Mouse (Mus musculus) intestine, embryonic 15.5 days (tissue): Measurements from ENCODE around the gene Ssh3. TPM values are rescaled to one million over a fixed set of nuclear protein-coding genes. Genes with fewer than 3 reads are reported as not detected.

Source experiments
- polyA plus RNA-seq: library from polyadenylated mRNA; unstranded; fragments of >200 nt; fragmentation: Nextera tagmentation; extraction: Ambion mirVana; gene quantifications from 2 replicates; pipeline ENCODE4 v1.2.1, GENCODE M21; 2015

Ssh3 gene
- polyA plus RNA-seq, 1 experiment from 2014 or later, result 22.2 TPM

Other genes with a start within 250 kb of the Ssh3 start
- gene Gstp1, start 231.2 kb downstream of the Ssh3 start, polyA plus RNA-seq, result 973 and 1,014 TPM in 2 replicates
- gene Gstp2, start 223.2 kb downstream of the Ssh3 start, polyA plus RNA-seq, result 24.3 and 35.8 TPM in 2 replicates
- 6.9 and 9.2 TPM in 2 replicates for gene Gstp3, start 209.6 kb downstream of the Ssh3 start, polyA plus RNA-seq
- 1.7 and 2.8 TPM in 2 replicates for gene Cabp2, start 187.6 kb downstream of the Ssh3 start, polyA plus RNA-seq
- gene Cdk2ap2, start 172.0 kb downstream of the Ssh3 start, polyA plus RNA-seq, result 127 and 147 TPM in 2 replicates
- 13.8 and 20.9 TPM in 2 replicates for gene Pitpnm1, start 169.2 kb downstream of the Ssh3 start, polyA plus RNA-seq
- 75.0 and 80.7 TPM in 2 replicates for gene Aip, start 143.3 kb downstream of the Ssh3 start, polyA plus RNA-seq
- gene Gpr152, start 129.4 kb downstream of the Ssh3 start, polyA plus RNA-seq, result not detected in 2 replicates
- gene Cabp4, start 125.1 kb downstream of the Ssh3 start, polyA plus RNA-seq, result 0.09 and 0.19 TPM in 2 replicates
- gene Coro1b, start 120.6 kb downstream of the Ssh3 start, polyA plus RNA-seq, result 207 and 214 TPM in 2 replicates
- gene Ptprcap, start 115.6 kb downstream of the Ssh3 start, polyA plus RNA-seq, result 3.9 and 5.4 TPM in 2 replicates
- gene Rps6kb2, start 105.8 kb downstream of the Ssh3 start, polyA plus RNA-seq, result 40.7 and 41.9 TPM in 2 replicates
- 1.7 and 2.0 TPM in 2 replicates for gene Carns1, start 93.7 kb downstream of the Ssh3 start, polyA plus RNA-seq
- gene Tbc1d10c, start 77.9 kb downstream of the Ssh3 start, polyA plus RNA-seq, result 3.5 TPM in 2 replicates
- gene Ppp1ca, start 77.1 kb downstream of the Ssh3 start, polyA plus RNA-seq, result 757 and 779 TPM in 2 replicates
- 29.3 and 30.5 TPM in 2 replicates for gene Rad9a, start 67.5 kb downstream of the Ssh3 start, polyA plus RNA-seq
- gene Clcf1, start 54.9 kb downstream of the Ssh3 start, polyA plus RNA-seq, result 5.7 and 5.9 TPM in 2 replicates
- gene AC109138.7, start 54.8 kb downstream of the Ssh3 start, polyA plus RNA-seq, result not detected in 2 replicates
- 35.0 and 40.8 TPM in 2 replicates for gene Pold4, start 37.3 kb downstream of the Ssh3 start, polyA plus RNA-seq
- gene Ankrd13d, start 14.0 kb upstream of the Ssh3 start, polyA plus RNA-seq, result 5.3 and 5.7 TPM in 2 replicates
- gene Grk2, start 37.0 kb upstream of the Ssh3 start, polyA plus RNA-seq, result 18.2 and 18.3 TPM in 2 replicates
- gene Kdm2a, start 129.1 kb upstream of the Ssh3 start, polyA plus RNA-seq, result 37.5 and 38.9 TPM in 2 replicates
- gene Rhod, start 170.3 kb upstream of the Ssh3 start, polyA plus RNA-seq, result 20.0 and 21.6 TPM in 2 replicates
- 0.33 and 0.46 TPM in 2 replicates for gene Syt12, start 208.3 kb upstream of the Ssh3 start, polyA plus RNA-seq
- gene 2010003K11Rik, start 229.4 kb upstream of the Ssh3 start, polyA plus RNA-seq, result 7.6 and 9.7 TPM in 2 replicates
- gene Pcx, start 241.3 kb upstream of the Ssh3 start, polyA plus RNA-seq, result 11.8 and 15.0 TPM in 2 replicates